Mouse (Mus musculus) hindbrain, embryonic 11.5 days (tissue): ENCODE measurements around the gene Mast4. TPM values are rescaled to one million over a fixed set of nuclear protein-coding genes. Genes with fewer than 3 reads are reported as not detected.

Experiments
- ATAC-seq: fragments of 200-750 bp; cut with Nextera tagmentation; 2 replicates; pipeline ENCODE4 v1.8.0; 2017; ENCODE audit warnings: mild to moderate bottlenecking, moderate TSS enrichment, moderate library complexity; ENCODE audit not compliant: low FRiP score
- DNase-seq: peaks from one replicate; pipeline ENCODE4 v3.0.0-alpha.2; 2015; ENCODE audit warnings: low spot score
- H3K27ac ChIP-seq: fragments of 300-500 bp; sonication (generic); 2 replicates; pipeline ENCODE4 v1.5.1; 2014; ENCODE audit warnings: mild to moderate bottlenecking, low read depth, low read length
- H3K27me3 ChIP-seq: fragments of 300-500 bp; sonication (generic); 2 replicates; pipeline ENCODE4 v1.6.1; 2014; ENCODE audit warnings: mild to moderate bottlenecking, low read length, moderate library complexity, mixed read lengths; ENCODE audit not compliant: control insufficient read depth, insufficient read depth
- H3K36me3 ChIP-seq: fragments of 300-500 bp; sonication (generic); 2 replicates; pipeline ENCODE4 v1.6.1; 2014; ENCODE audit warnings: mild to moderate bottlenecking, low read length, moderate library complexity, mixed read lengths; ENCODE audit not compliant: control insufficient read depth, insufficient read depth
- H3K4me1 ChIP-seq: fragments of 300-500 bp; sonication (generic); replicated peaks from 2 replicates; pipeline ENCODE4 v1.6.1; 2014; ENCODE audit warnings: low read length, mixed read lengths; ENCODE audit not compliant: control insufficient read depth, insufficient read depth
- H3K4me2 ChIP-seq: fragments of 300-500 bp; sonication (generic); replicated peaks from 2 replicates; pipeline ENCODE4 v1.6.1; 2014; ENCODE audit warnings: mild to moderate bottlenecking, low read depth, low read length
- H3K4me3 ChIP-seq: fragments of 300-500 bp; sonication (generic); 2 replicates; pipeline ENCODE4 v1.5.1; 2014; ENCODE audit warnings: low read depth, low read length
- H3K9ac ChIP-seq: fragments of 300-500 bp; sonication (generic); 2 replicates; pipeline ENCODE4 v1.6.1; 2014; ENCODE audit warnings: low read depth, low read length
- H3K9me3 ChIP-seq: fragments of 300-500 bp; sonication (generic); 2 replicates; pipeline ENCODE4 v1.6.1; 2016; ENCODE audit warnings: low read length; ENCODE audit not compliant: control insufficient read depth
- WGBS: fragments of 180-500 bp; shearing (Covaris S2); extraction: QIAGEN DNeasy Blood & Tissue Kit; methylation state at CpG from one replicate; pipeline ENCODE4 v1.1.7; 2014; 5-methylcytosine and 5-hydroxymethylcytosine counted together
- polyA plus RNA-seq: library from polyadenylated mRNA; unstranded; fragments of >200 nt; fragmentation: Nextera tagmentation; extraction: Ambion mirVana; gene quantifications from 2 replicates; pipeline ENCODE4 v1.2.1, GENCODE M21; 2014

Gene Mast4
- polyA plus RNA-seq, 1 experiment from 2014 or later, result 26.9 TPM

DNA sequence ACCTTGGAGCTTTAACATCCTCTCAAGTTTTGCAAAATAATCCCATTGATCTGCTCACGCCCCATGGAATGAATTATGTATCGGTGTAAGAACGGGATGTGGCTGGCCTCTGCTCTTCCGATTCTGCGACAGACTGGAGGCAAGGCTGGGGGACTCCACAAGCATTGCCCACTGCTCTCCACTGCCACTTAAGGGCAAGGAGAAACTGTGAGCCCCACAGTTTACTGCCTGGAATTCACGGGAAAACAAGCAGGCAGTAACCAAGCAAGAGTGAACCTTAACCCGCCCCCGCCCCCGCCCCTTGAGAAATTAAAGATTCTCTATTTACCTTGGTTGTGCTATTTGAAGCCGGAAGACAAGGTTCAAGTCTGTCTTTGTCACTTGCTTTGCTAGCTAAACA lies 444.3 kb downstream of the Mast4 start:
- no peak overlapping the region for H3K27ac ChIP-seq
- no peak for DNase-seq
- H3K36me3 ChIP-seq, result no peaks in the 10 kb centered on the region
- H3K9ac ChIP-seq, result no peak overlapping the region
- WGBS, result 87% methylated on average over 10 of the region's 10 CpGs
- no peak overlapping the region for H3K4me2 ChIP-seq
- no peak overlapping the region for H3K4me3 ChIP-seq
- no peaks in the 10 kb centered on the region for H3K4me1 ChIP-seq
- no peaks in the 10 kb centered on the region for H3K27me3 ChIP-seq
- H3K9me3 ChIP-seq, result no peaks in the 10 kb centered on the region
- no peak for ATAC-seq

DNA sequence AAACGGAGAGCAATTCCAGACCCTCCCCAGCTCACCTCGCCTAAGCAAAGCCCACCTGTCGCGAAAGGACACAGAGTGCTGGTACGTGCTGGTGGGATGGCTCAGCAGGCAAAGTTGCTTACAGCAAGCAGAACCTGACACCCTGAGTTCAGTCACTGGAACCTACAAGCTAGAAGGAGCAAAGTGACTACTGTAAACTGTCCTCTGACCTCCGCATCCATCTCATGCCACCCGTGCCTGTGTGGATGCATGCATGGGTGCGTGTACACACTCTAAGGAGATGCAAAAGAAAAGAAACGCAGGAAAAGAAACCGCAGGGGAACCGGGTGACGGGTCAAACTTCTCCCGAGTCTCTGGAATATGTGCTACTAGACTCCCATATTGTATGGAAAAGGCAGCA lies 444.8 kb downstream of the Mast4 start:
- Histone ChIP-seq H3K4me1 (no peaks in the 10 kb centered on the region), H3K27me3 (no peaks in the 10 kb centered on the region), H3K9me3 (no peaks in the 10 kb centered on the region), H3K9ac (no peak overlapping the region), H3K4me3 (no peak overlapping the region), H3K36me3 (no peaks in the 10 kb centered on the region), H3K4me2 (no peak overlapping the region), H3K27ac (no peak overlapping the region)
- no peak for DNase-seq
- no peak for ATAC-seq
- 87% methylated on average over 13 of the region's 13 CpGs for WGBS

DNA sequence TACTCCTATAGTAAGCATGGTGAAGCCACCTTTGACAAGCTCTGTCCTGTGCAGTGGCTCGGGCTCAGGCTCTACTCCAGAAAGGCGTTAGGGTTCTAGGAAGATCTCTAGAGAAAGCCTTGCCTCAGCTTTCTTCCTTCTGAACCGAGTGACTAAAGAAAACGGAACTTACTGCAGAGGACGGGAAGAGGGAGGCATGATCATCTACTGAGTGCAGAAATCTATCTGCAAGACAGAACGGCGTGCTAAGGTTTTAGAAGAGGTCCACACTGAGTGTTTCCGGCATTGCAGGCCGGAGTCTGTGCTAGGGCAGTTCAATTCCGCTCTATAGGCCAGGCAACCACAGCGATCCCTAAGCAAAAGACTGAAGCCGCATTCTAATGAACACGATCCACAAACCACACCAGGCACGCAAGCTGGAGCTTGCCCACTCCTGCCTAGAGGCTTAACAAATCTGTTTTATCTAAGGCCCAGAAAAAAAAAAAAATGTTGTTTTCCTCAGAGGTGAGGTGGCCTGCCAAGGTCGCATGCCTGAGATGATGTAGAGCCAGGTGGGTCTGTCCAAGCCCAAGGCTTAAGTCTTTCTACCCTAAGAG lies 445.3 kb downstream of the Mast4 start:
- ATAC-seq (no peak), DNase-seq (no peak)
- Histone ChIP-seq H3K4me3 (no peak overlapping the region), H3K27ac (no peak overlapping the region), H3K9me3 (no peaks in the 10 kb centered on the region), H3K36me3 (no peaks in the 10 kb centered on the region), H3K4me1 (no peaks in the 10 kb centered on the region), H3K27me3 (no peaks in the 10 kb centered on the region), H3K4me2 (no peak overlapping the region), H3K9ac (no peak overlapping the region)
- 86% methylated on average over 15 of the region's 15 CpGs for WGBS

DNA sequence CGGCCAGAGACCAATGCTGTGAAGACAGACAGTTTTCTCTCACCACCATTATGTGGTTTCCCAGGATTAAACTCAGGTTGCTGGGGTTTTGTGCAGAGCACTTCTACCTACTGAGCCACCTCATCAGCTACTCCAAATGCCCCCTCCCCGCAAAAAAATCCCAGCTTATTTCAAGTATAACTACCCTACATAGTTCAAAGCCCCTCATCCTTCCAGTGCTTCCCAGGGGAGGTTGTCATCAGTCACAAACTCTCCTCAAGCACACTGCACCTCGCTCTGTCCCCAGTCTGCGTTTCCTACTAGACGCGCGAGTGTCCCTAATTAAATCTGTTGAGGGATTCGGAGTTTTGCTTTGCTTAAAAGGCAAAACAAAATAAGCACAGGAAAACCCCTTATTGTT lies 446.1 kb downstream of the Mast4 start:
- WGBS, result 72% methylated on average over 8 of the region's 8 CpGs
- H3K9ac ChIP-seq, result no peak overlapping the region
- DNase-seq (no peak), ATAC-seq (no peak)
- H3K27ac ChIP-seq, result no peak overlapping the region
- no peaks in the 10 kb centered on the region for H3K4me1 ChIP-seq
- no peak overlapping the region for H3K4me2 ChIP-seq
- no peaks in the 10 kb centered on the region for H3K9me3 ChIP-seq
- H3K27me3 ChIP-seq, result no peaks in the 10 kb centered on the region
- H3K4me3 ChIP-seq, result no peak overlapping the region
- no peaks in the 10 kb centered on the region for H3K36me3 ChIP-seq

DNA sequence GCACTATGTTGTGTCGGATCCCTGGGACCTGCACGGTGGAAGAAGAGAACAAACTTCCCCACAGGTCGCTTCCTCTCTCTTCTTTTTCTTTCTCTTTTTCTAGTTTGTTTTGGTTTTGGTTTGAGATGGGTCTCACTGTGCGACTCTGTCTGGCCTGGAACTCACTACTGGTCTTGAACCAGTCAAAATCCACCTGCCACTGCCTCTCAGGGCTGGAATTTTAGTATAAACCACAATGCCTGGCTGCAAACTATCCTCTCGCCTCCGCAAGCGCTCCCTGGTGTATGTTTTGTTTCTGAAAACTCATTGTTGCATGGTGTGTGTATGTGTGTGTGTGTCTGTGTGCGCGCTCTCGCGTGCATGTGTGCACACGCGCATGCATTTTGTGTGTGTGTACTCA lies 446.8 kb downstream of the Mast4 start:
- Histone ChIP-seq H3K36me3 (no peaks in the 10 kb centered on the region), H3K9ac (no peak overlapping the region), H3K27me3 (no peaks in the 10 kb centered on the region), H3K4me2 (no peak overlapping the region), H3K9me3 (no peaks in the 10 kb centered on the region), H3K4me1 (no peaks in the 10 kb centered on the region), H3K27ac (no peak overlapping the region), H3K4me3 (no peak overlapping the region)
- DNase-seq, result no peak
- no peak for ATAC-seq
- 95% methylated on average over 13 of the region's 13 CpGs for WGBS

DNA sequence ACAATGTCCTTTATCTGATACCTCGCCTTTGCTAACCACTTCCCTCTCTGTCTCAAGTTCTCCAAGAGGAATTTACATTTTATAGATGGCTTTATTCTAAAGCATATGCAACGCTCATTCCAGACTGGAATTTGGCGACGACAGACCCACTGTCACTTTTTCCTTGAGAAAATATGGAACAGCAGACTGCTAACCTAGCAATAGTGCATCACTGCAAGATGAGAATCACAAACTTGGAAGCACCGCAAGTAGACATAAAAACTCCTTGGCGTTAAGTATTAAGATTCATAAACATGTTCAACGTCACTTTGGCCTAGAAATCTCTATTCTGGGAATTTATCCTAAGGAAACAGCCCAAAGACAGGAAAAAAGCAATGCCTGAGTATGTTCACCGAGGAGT lies 447.5 kb downstream of the Mast4 start:
- Histone ChIP-seq H3K9me3 (no peaks in the 10 kb centered on the region), H3K4me3 (no peak overlapping the region), H3K36me3 (no peaks in the 10 kb centered on the region), H3K9ac (no peak overlapping the region), H3K27me3 (no peaks in the 10 kb centered on the region), H3K4me2 (no peak overlapping the region), H3K4me1 (no peaks in the 10 kb centered on the region), H3K27ac (no peak overlapping the region)
- ATAC-seq, result no peak
- no peak for DNase-seq
- whole genome bisulfite sequencing, result 93% methylated on average over 8 of the region's 8 CpGs

DNA sequence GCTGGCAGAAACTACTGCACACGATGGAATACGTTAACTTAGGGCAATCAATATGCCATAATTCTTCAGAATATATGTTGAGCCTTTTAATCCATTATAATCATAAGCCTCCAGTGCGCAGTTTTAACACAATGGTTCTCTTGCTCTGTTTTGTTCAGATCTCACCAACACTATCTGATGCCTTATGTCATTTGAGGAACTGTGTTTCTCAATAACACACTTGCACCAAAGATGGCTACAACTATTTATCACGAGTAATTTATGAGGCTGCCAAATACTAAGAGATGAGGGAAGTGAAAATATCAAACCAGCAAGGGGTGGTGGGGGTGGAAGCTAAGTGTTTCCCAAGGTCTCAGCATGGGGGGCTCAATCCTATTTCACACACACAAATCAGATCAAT lies 448.1 kb downstream of the Mast4 start:
- Histone ChIP-seq H3K4me2 (no peak overlapping the region), H3K4me3 (no peak overlapping the region), H3K9ac (no peak overlapping the region), H3K27me3 (no peaks in the 10 kb centered on the region), H3K27ac (no peak overlapping the region), H3K36me3 (no peaks in the 10 kb centered on the region), H3K4me1 (no peaks in the 10 kb centered on the region), H3K9me3 (no peaks in the 10 kb centered on the region)
- 87% methylated on average over 4 of the region's 4 CpGs for WGBS
- ATAC-seq (no peak), DNase-seq (no peak)

DNA sequence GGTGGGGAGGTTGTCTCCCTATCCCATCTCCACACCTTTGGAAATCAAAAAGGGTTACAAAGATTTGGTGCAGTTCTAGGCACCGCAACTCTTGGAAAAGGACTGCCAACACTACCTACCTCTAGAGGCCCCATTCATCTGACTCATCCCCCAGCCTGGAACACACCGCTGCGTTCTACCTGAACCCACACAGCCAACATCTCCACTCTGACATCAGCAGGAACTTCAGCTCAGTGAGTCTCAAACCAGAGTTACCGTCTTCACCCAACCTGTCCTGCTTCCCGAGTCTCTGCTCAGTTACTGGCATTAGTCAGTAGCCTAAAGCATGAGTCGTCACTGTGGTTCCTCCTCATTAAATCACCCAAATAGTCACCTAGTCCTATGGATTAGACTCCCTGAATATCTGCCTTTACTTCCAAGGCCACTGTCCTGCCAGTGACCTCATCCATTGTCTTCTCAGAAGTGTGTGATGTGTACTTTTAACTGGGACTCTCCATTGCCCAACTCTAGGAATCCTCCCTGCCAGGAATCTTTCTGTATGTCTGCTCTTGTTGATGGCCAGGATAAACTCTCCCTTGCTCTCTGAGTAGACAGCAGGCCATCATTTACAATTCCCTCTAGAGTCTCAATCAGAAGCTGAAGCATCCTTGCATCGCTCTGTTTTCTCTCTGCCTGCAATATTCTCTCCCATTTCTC lies 453.8 kb downstream of the Mast4 start:
- Histone ChIP-seq H3K4me1 (no peaks in the 10 kb centered on the region), H3K27me3 (no peaks in the 10 kb centered on the region), H3K36me3 (no peaks in the 10 kb centered on the region), H3K27ac (no peak overlapping the region), H3K4me2 (no peak overlapping the region), H3K9me3 (no peaks in the 10 kb centered on the region), H3K9ac (no peak overlapping the region), H3K4me3 (no peak overlapping the region)
- ATAC-seq, result no peak
- no peak for DNase-seq
- WGBS, result 92% methylated on average over 7 of the region's 7 CpGs

DNA sequence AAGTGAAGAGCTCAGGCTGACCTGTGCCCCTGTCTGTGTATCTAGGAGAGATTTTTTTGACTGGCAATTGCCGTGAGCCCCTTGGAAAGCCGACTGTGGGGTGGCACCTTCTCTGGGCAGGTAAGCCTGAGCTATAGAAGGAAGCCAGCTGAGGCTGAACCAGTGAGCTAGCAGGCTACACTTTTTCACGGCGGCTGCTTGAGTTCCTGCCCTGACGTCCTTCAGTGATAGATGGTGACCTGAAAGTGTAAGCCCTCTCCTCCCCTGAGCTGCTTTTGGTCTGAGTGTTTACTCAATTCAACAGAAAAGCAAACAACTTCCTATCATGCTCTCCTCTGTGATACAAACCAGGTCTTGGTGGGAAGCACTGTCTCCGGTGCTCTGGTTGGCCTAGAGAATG lies 455.7 kb downstream of the Mast4 start:
- 62% methylated on average over 6 of the region's 6 CpGs for WGBS

More for the DNA sequence above, 455.7 kb downstream of the Mast4 start:
- ATAC-seq (no peak), DNase-seq (no peak)
- no peak overlapping the region for H3K4me2 ChIP-seq
- H3K9ac ChIP-seq, result no peak overlapping the region
- no peaks in the 10 kb centered on the region for H3K27me3 ChIP-seq
- H3K4me1 ChIP-seq, result no peaks in the 10 kb centered on the region
- H3K4me3 ChIP-seq, result no peak overlapping the region
- H3K27ac ChIP-seq, result no peak overlapping the region
- no peaks in the 10 kb centered on the region for H3K36me3 ChIP-seq
- no peaks in the 10 kb centered on the region for H3K9me3 ChIP-seq
